10 mouse cellular contexts compared by ENCODE assay signal in the genomic region with DNA sequence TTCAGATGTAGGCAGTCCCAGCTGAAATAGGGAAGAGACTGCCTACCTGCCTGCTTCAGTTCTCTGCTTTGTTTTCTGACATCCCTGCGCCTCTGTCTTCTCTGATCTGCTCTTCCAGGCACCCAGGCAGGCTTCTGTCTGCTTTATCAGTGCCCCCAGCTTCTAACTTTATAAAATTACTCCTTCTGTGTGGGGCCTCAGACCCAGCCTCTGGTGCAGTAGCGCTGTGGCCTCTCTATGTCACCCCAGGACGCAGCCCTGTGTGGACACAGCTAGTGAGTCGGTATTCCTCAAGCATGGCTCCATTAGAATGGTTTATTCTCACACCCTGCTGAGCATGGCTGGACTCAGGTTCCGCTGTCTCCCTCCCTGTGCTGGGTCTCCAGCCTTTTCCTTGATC. TPM values are rescaled to one million over a fixed set of nuclear protein-coding genes. Genes with fewer than 3 reads are reported as not detected.
DNase-seq lines count a peak whose midpoint lies in the region; ATAC-seq and TF ChIP-seq lines count a peak whose summit lies in the region.
"Had no signal": no experiment of that assay in that cellular context is flagged by ENCODE, and none has a peak within 500 bp of the region (broad histone marks: within the 10 kb centered on the region; RNA-seq: fewer than 3 reads in every experiment).

No protein-coding gene starts in this region.

- TF ChIP-seq CTCF in stomach, postnatal 0 days (IDR thresholded peaks at IDR 0.05; ENCODE audit: low read depth), result no peak

- ATAC-seq in heart, embryonic 15.5 days (replicated peaks; ENCODE audit: insufficient number of reproducible peaks, insufficient read depth, low FRiP score, low read depth), result 0 out of 2 replicates have a peak, but pooled peaks have one; percentile 2
- ATAC-seq in neural tube, embryonic 13.5 days (ENCODE audit: low read depth), result no peak
- no peak for ATAC-seq in neural tube, embryonic 15.5 days (ENCODE audit: low FRiP score)
- no peak for ATAC-seq in limb, embryonic 15.5 days (ENCODE audit: insufficient number of reproducible peaks, low FRiP score, low TSS enrichment, low read depth)
- 0 out of 2 replicates have a peak, but pooled peaks have one; percentile 22 for ATAC-seq in stomach, postnatal 0 days (ENCODE audit: low FRiP score, low TSS enrichment)
- ATAC-seq: inflammation-experienced regulatory T-cells, adult 6 months had no signal

- 0 out of 2 replicates have a peak, but pooled peaks cover 7% of the 10 kb centered on the region for H3K27me3 ChIP-seq in heart, embryonic 15.5 days
- H3K27me3 ChIP-seq in neural tube, embryonic 13.5 days, result no peaks in the 10 kb centered on the region
- no peaks in the 10 kb centered on the region for H3K27me3 ChIP-seq in neural tube, embryonic 15.5 days (replicated peaks)
- no peaks in the 10 kb centered on the region for H3K27me3 ChIP-seq in limb, embryonic 15.5 days
- H3K27me3 ChIP-seq in stomach, postnatal 0 days (ENCODE audit: control insufficient read depth, insufficient read depth, low read length), result no peaks in the 10 kb centered on the region

- DNase-seq in heart, adult 11 months, result no peak
- no peak for DNase-seq in stomach, postnatal 0 days (ENCODE audit: low spot score)
- DNase-seq in layer of hippocampus, adult 9-10 months (ENCODE audit: low spot score), result no peak
- DNase-seq in retina, embryonic 14.5 days (ENCODE audit: low spot score), result no peak
- DNase-seq: cerebellum, adult 2 months had no signal

- peak overlapping the region; percentile 74 for H3K27ac ChIP-seq in heart, embryonic 15.5 days
- H3K27ac ChIP-seq in neural tube, embryonic 13.5 days (replicated peaks), result peak overlapping the region; percentile 46
- H3K27ac ChIP-seq in neural tube, embryonic 15.5 days (replicated peaks), result no peak overlapping the region
- H3K27ac ChIP-seq in limb, embryonic 15.5 days, result peak overlapping the region; percentile 68
- H3K27ac ChIP-seq in stomach, postnatal 0 days (replicated peaks), result peak overlapping the region; percentile 67

- no peak overlapping the region for H3K4me2 ChIP-seq in heart, embryonic 15.5 days
- H3K4me2 ChIP-seq in neural tube, embryonic 13.5 days, result no peak overlapping the region
- no peak overlapping the region for H3K4me2 ChIP-seq in neural tube, embryonic 15.5 days
- H3K4me2 ChIP-seq in limb, embryonic 15.5 days, result no peak overlapping the region
- H3K4me2 ChIP-seq in stomach, postnatal 0 days (replicated peaks; ENCODE audit: low read depth), result no peak overlapping the region

- peaks cover 41% of the 10 kb centered on the region for H3K4me1 ChIP-seq in heart, embryonic 15.5 days (replicated peaks)
- no peaks in the 10 kb centered on the region; the same call in none of the 2 replicates for H3K4me1 ChIP-seq in neural tube, embryonic 13.5 days (replicated peaks)
- no peaks in the 10 kb centered on the region for H3K4me1 ChIP-seq in neural tube, embryonic 15.5 days
- H3K4me1 ChIP-seq in limb, embryonic 15.5 days, result peaks cover 11% of the 10 kb centered on the region
- H3K4me1 ChIP-seq in stomach, postnatal 0 days (replicated peaks; ENCODE audit: control insufficient read depth, insufficient read depth), result no peaks in the 10 kb centered on the region

- WGBS in heart, embryonic 15.5 days, result 78% methylated on average over 5 of the region's 5 CpGs
- 64% methylated on average over 5 of the region's 5 CpGs for WGBS in neural tube, embryonic 13.5 days
- 66% methylated on average over 5 of the region's 5 CpGs for WGBS in neural tube, embryonic 15.5 days
- 71% methylated on average over 5 of the region's 5 CpGs for WGBS in limb, embryonic 15.5 days
- 75% methylated on average over 5 of the region's 5 CpGs for WGBS in stomach, postnatal 0 days

- H3K9me3 ChIP-seq in heart, embryonic 15.5 days (replicated peaks), result no peaks in the 10 kb centered on the region
- H3K9me3 ChIP-seq in neural tube, embryonic 13.5 days, result no peaks in the 10 kb centered on the region
- H3K9me3 ChIP-seq in neural tube, embryonic 15.5 days (replicated peaks), result no peaks in the 10 kb centered on the region
- H3K9me3 ChIP-seq in limb, embryonic 15.5 days, result no peaks in the 10 kb centered on the region
- no peaks in the 10 kb centered on the region for H3K9me3 ChIP-seq in stomach, postnatal 0 days (ENCODE audit: control insufficient read depth, low read length)

- no peak overlapping the region for H3K4me3 ChIP-seq in heart, embryonic 15.5 days
- no peak overlapping the region for H3K4me3 ChIP-seq in neural tube, embryonic 13.5 days
- no peak overlapping the region for H3K4me3 ChIP-seq in neural tube, embryonic 15.5 days (replicated peaks)
- no peak overlapping the region for H3K4me3 ChIP-seq in limb, embryonic 15.5 days
- no peak overlapping the region for H3K4me3 ChIP-seq in stomach, postnatal 0 days (ENCODE audit: low read depth, low read length)

- H3K9ac ChIP-seq in heart, embryonic 15.5 days, result no peak overlapping the region
- no peak overlapping the region for H3K9ac ChIP-seq in neural tube, embryonic 13.5 days
- no peak overlapping the region for H3K9ac ChIP-seq in neural tube, embryonic 15.5 days (replicated peaks)
- no peak overlapping the region for H3K9ac ChIP-seq in limb, embryonic 15.5 days
- H3K9ac ChIP-seq in stomach, postnatal 0 days (ENCODE audit: low read length), result no peak overlapping the region

- TF ChIP-seq EP300 in stomach, postnatal 0 days (optimal IDR thresholded peaks at IDR 0.05), result no peak

- no peaks in the 10 kb centered on the region for H3K36me3 ChIP-seq in heart, embryonic 15.5 days
- H3K36me3 ChIP-seq in neural tube, embryonic 13.5 days, result no peaks in the 10 kb centered on the region
- H3K36me3 ChIP-seq in neural tube, embryonic 15.5 days, result no peaks in the 10 kb centered on the region
- no peaks in the 10 kb centered on the region for H3K36me3 ChIP-seq in limb, embryonic 15.5 days
- H3K36me3 ChIP-seq in stomach, postnatal 0 days (ENCODE audit: control insufficient read depth, insufficient read depth, low read length), result no peaks in the 10 kb centered on the region

RNA-seq across cellular contexts. Expression of gene Arhgef17, which starts 18.1 kb away (rescaled TPM):
- polyA plus RNA-seq in heart, embryonic 15.5 days (2015; fragmentation: Nextera tagmentation; extraction: Ambion mirVana), result 4.1 and 6.6 TPM in 2 replicates
- 6.7 and 7.0 TPM in 2 replicates for polyA plus RNA-seq in neural tube, embryonic 13.5 days (2015; fragmentation: Nextera tagmentation; extraction: Ambion mirVana)
- 12.2 and 12.9 TPM in 2 replicates for polyA plus RNA-seq in neural tube, embryonic 15.5 days (2015; fragmentation: Nextera tagmentation; extraction: Ambion mirVana)
- polyA plus RNA-seq in limb, embryonic 15.5 days (2015; fragmentation: Nextera tagmentation; extraction: Ambion mirVana), result 8.0 and 8.5 TPM in 2 replicates
- 2.2 and 2.7 TPM in 2 replicates for polyA plus RNA-seq in stomach, postnatal 0 days (2015; fragmentation: Nextera tagmentation; extraction: Ambion mirVana)
- polyA plus RNA-seq: inflammation-experienced regulatory T-cells, adult 6 months had no signal

RNA-seq across cellular contexts. Expression of gene P2ry6, which starts 24.4 kb away (rescaled TPM):
- 3.8 and 6.8 TPM in 2 replicates for polyA plus RNA-seq in heart, embryonic 15.5 days (2015; fragmentation: Nextera tagmentation; extraction: Ambion mirVana)
- 3.6 and 3.9 TPM in 2 replicates for polyA plus RNA-seq in neural tube, embryonic 13.5 days (2015; fragmentation: Nextera tagmentation; extraction: Ambion mirVana)
- polyA plus RNA-seq in neural tube, embryonic 15.5 days (2015; fragmentation: Nextera tagmentation; extraction: Ambion mirVana), result 4.1 and 4.6 TPM in 2 replicates
- 6.0 and 7.9 TPM in 2 replicates for polyA plus RNA-seq in limb, embryonic 15.5 days (2015; fragmentation: Nextera tagmentation; extraction: Ambion mirVana)
- polyA plus RNA-seq in stomach, postnatal 0 days (2015; fragmentation: Nextera tagmentation; extraction: Ambion mirVana), result 6.1 and 6.4 TPM in 2 replicates

Comparison
In these comparisons a context has a peak if more than half of its experiments do, and no peak if none do; other contexts are left out.
1. ATAC-seq: peak in heart, embryonic 15.5 days (single experiment) and stomach, postnatal 0 days (single experiment); none in neural tube, embryonic 13.5 days (single experiment), neural tube, embryonic 15.5 days (single experiment) and limb, embryonic 15.5 days (single experiment).